Comparison of ENCODE assay signal across 13 mouse cellular contexts in genomic region chr5:118502991-118503390, GRCm38 (mm10). TPM values are rescaled to one million over a fixed set of nuclear protein-coding genes. Genes with fewer than 3 reads are reported as not detected.
DNase-seq lines count a peak whose midpoint lies in the region; ATAC-seq and TF ChIP-seq lines count a peak whose summit lies in the region.
"Had no signal": no experiment of that assay in that cellular context is flagged by ENCODE, and none has a peak within 500 bp of the region (broad histone marks: within the 10 kb centered on the region; RNA-seq: fewer than 3 reads in every experiment).

No protein-coding gene starts in this region.

- WGBS in forebrain, embryonic 14.5 days, result 64% methylated on average over 15 of the region's 15 CpGs
- 81% methylated on average over 15 of the region's 15 CpGs for WGBS in forebrain, embryonic 11.5 days
- WGBS in intestine, postnatal 0 days, result 62% methylated on average over 15 of the region's 15 CpGs

- H3K36me3 ChIP-seq in forebrain, embryonic 14.5 days (ENCODE audit: control insufficient read depth, insufficient read depth, low read length), result no peaks in the 10 kb centered on the region
- H3K36me3 ChIP-seq in forebrain, embryonic 11.5 days (ENCODE audit: control insufficient read depth, insufficient read depth, low read length), result no peaks in the 10 kb centered on the region
- H3K36me3 ChIP-seq in E14TG2a.4 (ENCODE audit: insufficient read depth, low read length), result no peaks in the 10 kb centered on the region
- no peaks in the 10 kb centered on the region for H3K36me3 ChIP-seq in intestine, postnatal 0 days (ENCODE audit: control insufficient read depth, insufficient read depth)
- H3K36me3 ChIP-seq: heart, embryonic 13.5 days; liver, embryonic 15.5 days had no signal

- H3K4me2 ChIP-seq in forebrain, embryonic 14.5 days (ENCODE audit: low read length), result no peak overlapping the region
- no peak overlapping the region for H3K4me2 ChIP-seq in forebrain, embryonic 11.5 days (ENCODE audit: low read depth, low read length, severe bottlenecking)
- no peak overlapping the region for H3K4me2 ChIP-seq in intestine, postnatal 0 days (replicated peaks; ENCODE audit: low read depth)
- H3K4me2 ChIP-seq: heart, embryonic 13.5 days; liver, embryonic 15.5 days had no signal

- ATAC-seq in forebrain, embryonic 14.5 days, result no peak
- no peak for ATAC-seq in forebrain, embryonic 11.5 days (replicated peaks; ENCODE audit: low FRiP score)
- no peak for ATAC-seq in intestine, postnatal 0 days

- no peaks in the 10 kb centered on the region for H3K27me3 ChIP-seq in forebrain, embryonic 14.5 days (replicated peaks; ENCODE audit: control insufficient read depth, insufficient read depth, low read length)
- H3K27me3 ChIP-seq in forebrain, embryonic 11.5 days (ENCODE audit: control insufficient read depth, insufficient read depth, low read length), result no peaks in the 10 kb centered on the region
- H3K27me3 ChIP-seq in E14TG2a.4 (ENCODE audit: insufficient read depth, low read length), result no peaks in the 10 kb centered on the region
- H3K27me3 ChIP-seq in intestine, postnatal 0 days (replicated peaks; ENCODE audit: control insufficient read depth, insufficient read depth, low read length), result no peaks in the 10 kb centered on the region
- H3K27me3 ChIP-seq: heart, embryonic 13.5 days had no signal

- no peaks in the 10 kb centered on the region for H3K4me1 ChIP-seq in forebrain, embryonic 14.5 days (ENCODE audit: control insufficient read depth, insufficient read depth, low read length)
- no peaks in the 10 kb centered on the region for H3K4me1 ChIP-seq in forebrain, embryonic 11.5 days (replicated peaks; ENCODE audit: control insufficient read depth, insufficient read depth, low read length)
- peaks cover 76% of the 10 kb centered on the region for H3K4me1 ChIP-seq in E14TG2a.4 (replicated peaks; ENCODE audit: low read depth, low read length)
- H3K4me1 ChIP-seq in intestine, postnatal 0 days (replicated peaks; ENCODE audit: control insufficient read depth, insufficient read depth, low read length), result no peaks in the 10 kb centered on the region; the same call in 1 of the 2 replicates

- H3K27ac ChIP-seq in forebrain, embryonic 14.5 days (ENCODE audit: low read depth, low read length), result no peak overlapping the region
- no peak overlapping the region for H3K27ac ChIP-seq in forebrain, embryonic 11.5 days (ENCODE audit: low read depth, low read length)
- H3K27ac ChIP-seq in intestine, postnatal 0 days (ENCODE audit: low read depth, low read length), result no peak overlapping the region
- H3K27ac ChIP-seq: heart, embryonic 13.5 days; layer of hippocampus, adult 2 months; liver, embryonic 15.5 days had no signal

- H3K4me3 ChIP-seq in forebrain, embryonic 14.5 days (ENCODE audit: low read depth, low read length), result no peak overlapping the region
- H3K4me3 ChIP-seq in forebrain, embryonic 11.5 days (ENCODE audit: low read depth, low read length), result no peak overlapping the region
- H3K4me3 ChIP-seq in E14TG2a.4 (replicated peaks; ENCODE audit: low read length), result peak overlapping the region; percentile 49
- no peak overlapping the region for H3K4me3 ChIP-seq in intestine, postnatal 0 days (ENCODE audit: low read depth, low read length)
- H3K4me3 ChIP-seq: heart, embryonic 13.5 days; layer of hippocampus, adult 2 months; liver, embryonic 15.5 days; myocyte had no signal

- H3K9ac ChIP-seq in forebrain, embryonic 14.5 days (ENCODE audit: low read length), result no peak overlapping the region
- no peak overlapping the region for H3K9ac ChIP-seq in forebrain, embryonic 11.5 days (ENCODE audit: low read length)
- no peak overlapping the region for H3K9ac ChIP-seq in intestine, postnatal 0 days (ENCODE audit: low read depth, low read length)
- H3K9ac ChIP-seq: heart, embryonic 13.5 days; liver, embryonic 15.5 days had no signal

- no peaks in the 10 kb centered on the region for H3K9me3 ChIP-seq in forebrain, embryonic 14.5 days (replicated peaks; ENCODE audit: control insufficient read depth, low read length)
- H3K9me3 ChIP-seq in forebrain, embryonic 11.5 days (ENCODE audit: control insufficient read depth, low read length), result no peaks in the 10 kb centered on the region
- no peaks in the 10 kb centered on the region for H3K9me3 ChIP-seq in E14TG2a.4 (ENCODE audit: low read length)
- H3K9me3 ChIP-seq in intestine, postnatal 0 days (ENCODE audit: control insufficient read depth), result no peaks in the 10 kb centered on the region
- H3K9me3 ChIP-seq: heart, embryonic 13.5 days; liver, embryonic 15.5 days had no signal

- DNase-seq in forebrain, embryonic 14.5 days (ENCODE audit: low spot score), result peak; percentile 79
- DNase-seq in forebrain, embryonic 11.5 days (ENCODE audit: low spot score), result no peak
- DNase-seq in kidney, postnatal 14 days, result peak; percentile 66
- DNase-seq in kidney, adult 9 months, result no peak
- DNase-seq in lung, adult 18-20 months, result peak; percentile 38 to 65
- no peak for DNase-seq in adrenal gland, postnatal 25 days
- DNase-seq: cerebellum, adult 8-10 months had no signal

- no peak for TF ChIP-seq CTCF in E14TG2a.4 (conservative IDR thresholded peaks at IDR 0.05; ENCODE audit: low read length)
- no peak for TF ChIP-seq CTCF in intestine, postnatal 0 days (IDR thresholded peaks at IDR 0.05; ENCODE audit: low read depth)

RNA-seq across cellular contexts. Expression of gene Med13l, which starts 57.5 kb away (rescaled TPM):
- 14.6 and 18.9 TPM in 2 replicates for polyA plus RNA-seq in forebrain, embryonic 14.5 days (2014; fragmentation: Nextera tagmentation; extraction: Ambion mirVana)
- 15.1 and 15.5 TPM in 2 replicates for polyA plus RNA-seq in forebrain, embryonic 11.5 days (2014; fragmentation: Nextera tagmentation; extraction: Ambion mirVana)
- 33.9 and 40.3 TPM in 2 replicates for total RNA-seq in adrenal gland, postnatal 25 days (2021)
- polyA plus RNA-seq in intestine, postnatal 0 days (2015; fragmentation: Nextera tagmentation; extraction: Ambion mirVana), result 5.1 and 5.8 TPM in 2 replicates

Comparison
In these comparisons a context has a peak if more than half of its experiments do, and no peak if none do; other contexts are left out.
1. DNase-seq: peak in forebrain, embryonic 14.5 days (single experiment), kidney, postnatal 14 days (single experiment) and lung, adult 18-20 months (2 of 2); none in forebrain, embryonic 11.5 days (single experiment), kidney, adult 9 months (single experiment) and adrenal gland, postnatal 25 days (single experiment).